Mouse (Mus musculus): ENCODE results near the gene Mif4gd. TPM values are rescaled to one million over a fixed set of nuclear protein-coding genes. Genes with fewer than 3 reads are reported as not detected.

Gene Mif4gd
- polyA plus RNA-seq, 1 experiment, result 3.6 TPM

GRCm38 (mm10) chr11:115635484-115635883 is 22.7 kb upstream of the Mif4gd start:
- Histone ChIP-seq H3K9me3 (ENCODE audit: control insufficient read depth, low read length) (no peaks in the 10 kb centered on the region), H3K36me3 (ENCODE audit: control insufficient read depth) (no peaks in the 10 kb centered on the region), H3K4me3 (replicated peaks) (no peak overlapping the region), H3K4me1 (ENCODE audit: control insufficient read depth) (peaks cover 9% of the 10 kb centered on the region), H3K27me3 (ENCODE audit: control insufficient read depth) (no peaks in the 10 kb centered on the region)
- TF ChIP-seq GATA1 (IDR thresholded peaks at IDR 0.05; ENCODE audit: low read length), result no peak
- no peak for TF ChIP-seq TAL1 (IDR thresholded peaks at IDR 0.05; ENCODE audit: low read length)

GRCm38 (mm10) chr11:115635041-115635440 is 22.3 kb upstream of the Mif4gd start:
- no peak overlapping the region for H3K4me3 ChIP-seq (replicated peaks)
- H3K4me1 ChIP-seq (ENCODE audit: control insufficient read depth), result peaks cover 9% of the 10 kb centered on the region
- no peaks in the 10 kb centered on the region for H3K27me3 ChIP-seq (ENCODE audit: control insufficient read depth)
- TF ChIP-seq TAL1 (IDR thresholded peaks at IDR 0.05; ENCODE audit: low read length) (no peak), GATA1 (IDR thresholded peaks at IDR 0.05; ENCODE audit: low read length) (no peak)
- H3K9me3 ChIP-seq (ENCODE audit: control insufficient read depth, low read length), result no peaks in the 10 kb centered on the region
- no peaks in the 10 kb centered on the region for H3K36me3 ChIP-seq (ENCODE audit: control insufficient read depth)

GRCm38 (mm10) chr11:115634109-115634508 is 21.3 kb upstream of the Mif4gd start:
- TF ChIP-seq TAL1 (IDR thresholded peaks at IDR 0.05; ENCODE audit: low read length) (no peak), GATA1 (IDR thresholded peaks at IDR 0.05; ENCODE audit: low read length) (no peak)
- Histone ChIP-seq H3K9me3 (ENCODE audit: control insufficient read depth, low read length) (no peaks in the 10 kb centered on the region), H3K4me3 (replicated peaks) (no peak overlapping the region), H3K36me3 (ENCODE audit: control insufficient read depth) (no peaks in the 10 kb centered on the region), H3K4me1 (ENCODE audit: control insufficient read depth) (peaks cover 11% of the 10 kb centered on the region), H3K27me3 (ENCODE audit: control insufficient read depth) (no peaks in the 10 kb centered on the region)

- Histone ChIP-seq H3K4me1 (ENCODE audit: control insufficient read depth) (peaks cover 17% of the 10 kb centered on the region), H3K27me3 (ENCODE audit: control insufficient read depth) (no peaks in the 10 kb centered on the region), H3K9me3 (ENCODE audit: control insufficient read depth, low read length) (no peaks in the 10 kb centered on the region), H3K36me3 (ENCODE audit: control insufficient read depth) (no peaks in the 10 kb centered on the region), H3K4me3 (replicated peaks) (no peak overlapping the region)
- no peak for TF ChIP-seq TAL1 (IDR thresholded peaks at IDR 0.05; ENCODE audit: low read length)
- no peak for TF ChIP-seq GATA1 (IDR thresholded peaks at IDR 0.05; ENCODE audit: low read length)
These were observed 20.1 kb upstream of the Mif4gd start for GRCm38 (mm10) chr11:115632862-115633261.

- Histone ChIP-seq H3K36me3 (ENCODE audit: control insufficient read depth) (no peaks in the 10 kb centered on the region), H3K4me1 (ENCODE audit: control insufficient read depth) (peaks cover 23% of the 10 kb centered on the region), H3K27me3 (ENCODE audit: control insufficient read depth) (no peaks in the 10 kb centered on the region), H3K4me3 (replicated peaks) (no peak overlapping the region), H3K9me3 (ENCODE audit: control insufficient read depth, low read length) (no peaks in the 10 kb centered on the region)
- TF ChIP-seq GATA1 (IDR thresholded peaks at IDR 0.05; ENCODE audit: low read length), result no peak
These were observed 19.5 kb upstream of the Mif4gd start for GRCm38 (mm10) chr11:115632247-115632646.

GRCm38 (mm10) chr11:115631505-115631890 is 18.7 kb upstream of the Mif4gd start:
- no peaks in the 10 kb centered on the region for H3K36me3 ChIP-seq (ENCODE audit: control insufficient read depth)
- H3K9me3 ChIP-seq (ENCODE audit: control insufficient read depth, low read length), result no peaks in the 10 kb centered on the region
- H3K4me3 ChIP-seq (replicated peaks), result no peak overlapping the region
- no peaks in the 10 kb centered on the region for H3K27me3 ChIP-seq (ENCODE audit: control insufficient read depth)
- peaks cover 29% of the 10 kb centered on the region for H3K4me1 ChIP-seq (ENCODE audit: control insufficient read depth)
- TF ChIP-seq GATA1 (IDR thresholded peaks at IDR 0.05; ENCODE audit: low read length), result no peak
- TF ChIP-seq TAL1 (IDR thresholded peaks at IDR 0.05; ENCODE audit: low read length), result no peak

- H3K36me3 ChIP-seq (ENCODE audit: control insufficient read depth), result peaks cover 4% of the 10 kb centered on the region; the same call in 1 of the 2 replicates
- no peaks in the 10 kb centered on the region for H3K27me3 ChIP-seq (ENCODE audit: control insufficient read depth)
- TF ChIP-seq GATA1 (IDR thresholded peaks at IDR 0.05; ENCODE audit: low read length) (no peak), TAL1 (IDR thresholded peaks at IDR 0.05; ENCODE audit: low read length) (no peak)
- H3K9me3 ChIP-seq (ENCODE audit: control insufficient read depth, low read length), result no peaks in the 10 kb centered on the region
- H3K4me3 ChIP-seq (replicated peaks), result no peak overlapping the region
- peaks cover 35% of the 10 kb centered on the region for H3K4me1 ChIP-seq (ENCODE audit: control insufficient read depth)
These were observed 18.0 kb upstream of the Mif4gd start for GRCm38 (mm10) chr11:115630532-115631504.

GRCm38 (mm10) chr11:115629734-115630531 is 17.2 kb upstream of the Mif4gd start:
- Histone ChIP-seq H3K36me3 (ENCODE audit: control insufficient read depth) (peaks cover 7% of the 10 kb centered on the region), H3K4me1 (ENCODE audit: control insufficient read depth) (peaks cover 36% of the 10 kb centered on the region), H3K4me3 (replicated peaks) (no peak overlapping the region), H3K27me3 (ENCODE audit: control insufficient read depth) (no peaks in the 10 kb centered on the region), H3K9me3 (ENCODE audit: control insufficient read depth, low read length) (no peaks in the 10 kb centered on the region)
- no peak for TF ChIP-seq TAL1 (IDR thresholded peaks at IDR 0.05; ENCODE audit: low read length)
- no peak for TF ChIP-seq GATA1 (IDR thresholded peaks at IDR 0.05; ENCODE audit: low read length)

All from erythroblast, embryonic 14.5 days (primary cell).